Mouse (Mus musculus) cerebellum, postnatal 4 days (tissue): Measurements from ENCODE around the gene Dock3.

ENCODE experiments used
- DNase-seq, 2 experiments: peaks; one replicate each; pipeline ENCODE4 v3.0.0; 2022; ENCODE audit warnings: low spot score in 2 of 2, mixed read lengths in 1 of 2

Gene Dock3

DNA sequence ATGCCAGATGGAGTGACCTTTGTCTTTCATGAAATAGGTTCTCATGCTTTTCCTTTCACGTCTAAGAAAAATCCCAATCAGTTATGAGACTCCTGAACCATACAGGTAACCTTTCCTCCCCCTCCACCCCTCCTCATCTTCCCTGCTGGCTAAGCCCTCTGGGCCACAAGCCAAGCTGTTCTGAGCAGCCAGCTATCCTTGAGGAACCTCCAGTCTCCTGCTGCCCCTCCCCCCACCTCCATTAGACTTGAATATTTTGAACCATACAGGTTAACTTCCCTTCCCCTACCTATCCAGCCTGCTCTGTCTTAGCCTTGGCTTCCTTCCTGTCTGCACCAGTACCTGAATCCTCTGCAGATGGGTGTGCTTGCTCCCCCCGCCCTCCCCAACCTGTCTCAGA is 204.1 kb downstream of the Dock3 start:
- DNase-seq: peak in 1 of 2 experiments; percentile 15

DNA sequence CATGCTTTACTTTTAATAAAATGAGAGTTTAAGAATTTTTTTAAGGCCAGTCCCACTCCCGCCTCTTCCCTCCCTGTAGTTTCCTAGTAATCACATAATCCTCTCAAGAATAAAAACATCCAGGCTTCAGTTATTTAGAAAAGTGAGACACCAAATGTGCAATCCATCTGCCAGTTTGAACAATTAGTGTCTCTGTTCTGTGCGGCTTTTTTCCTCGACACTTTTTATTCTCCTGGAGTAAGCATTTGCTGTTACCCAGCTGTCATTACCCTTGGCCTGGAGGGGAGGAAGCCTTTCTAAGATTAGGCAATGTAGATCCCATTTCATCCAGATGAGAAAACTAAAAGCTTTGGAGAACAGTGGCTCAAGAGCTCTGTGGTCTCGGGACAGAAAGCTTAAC is 221.9 kb downstream of the Dock3 start:
- no peak for DNase-seq

DNA sequence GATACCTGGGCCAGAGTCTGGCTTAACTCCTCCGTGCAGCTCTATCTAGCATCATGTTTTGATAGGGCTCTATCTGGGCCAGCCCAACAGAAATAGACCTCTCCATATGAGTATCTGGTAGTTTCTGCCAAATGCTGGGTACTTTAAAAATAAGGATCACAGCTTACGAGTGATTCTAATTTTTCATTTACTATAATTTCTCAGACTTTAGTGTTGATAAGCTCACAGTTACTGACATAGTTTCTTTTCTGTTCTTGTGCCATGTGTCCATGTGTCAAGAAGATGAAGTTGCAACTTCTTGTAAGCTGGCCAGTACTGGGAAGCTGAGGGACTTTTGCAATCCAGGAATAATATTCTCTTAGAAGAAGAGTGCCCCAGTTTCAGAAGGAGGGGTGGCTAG is 228.5 kb downstream of the Dock3 start:
- DNase-seq: no peak

DNA sequence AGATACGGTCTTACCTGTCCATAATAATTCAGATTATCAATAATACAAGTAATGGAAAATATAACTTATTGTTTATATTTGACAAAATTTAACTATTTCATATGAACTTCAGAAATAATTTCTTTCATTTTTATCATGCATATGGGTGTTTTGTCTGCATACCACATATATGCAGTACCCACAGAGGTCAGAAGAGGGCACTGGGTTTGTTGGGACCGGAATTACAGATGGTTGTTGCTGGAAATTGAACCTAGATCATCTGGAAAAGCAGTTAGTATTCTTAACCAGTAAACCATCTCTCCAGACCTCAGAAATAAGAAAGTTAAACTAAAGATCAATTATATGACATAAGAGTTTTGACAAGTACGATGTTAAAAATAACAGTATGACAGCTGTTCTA is 261.0 kb downstream of the Dock3 start:
- peak in 1 of 2 experiments; percentile 42 for DNase-seq

DNA sequence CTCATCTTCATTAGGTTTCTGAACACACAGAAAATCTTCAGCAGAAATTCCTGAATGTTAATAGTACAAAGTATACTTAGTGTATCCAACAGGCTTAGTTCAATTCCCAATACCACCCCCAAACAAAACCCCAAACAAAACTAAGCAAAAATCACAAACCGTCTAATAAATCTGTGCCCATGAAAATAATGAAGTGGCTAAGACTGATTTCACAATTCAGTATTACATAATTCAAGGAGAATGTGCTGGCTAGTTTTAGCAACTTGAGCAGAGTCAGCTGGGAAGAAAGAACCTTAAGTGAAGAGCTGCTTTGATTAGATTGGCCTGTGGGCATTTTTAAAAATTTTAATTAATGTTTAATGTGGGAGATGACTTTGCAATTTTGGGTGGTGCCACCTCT is 273.3 kb downstream of the Dock3 start:
- no peak for DNase-seq

DNA sequence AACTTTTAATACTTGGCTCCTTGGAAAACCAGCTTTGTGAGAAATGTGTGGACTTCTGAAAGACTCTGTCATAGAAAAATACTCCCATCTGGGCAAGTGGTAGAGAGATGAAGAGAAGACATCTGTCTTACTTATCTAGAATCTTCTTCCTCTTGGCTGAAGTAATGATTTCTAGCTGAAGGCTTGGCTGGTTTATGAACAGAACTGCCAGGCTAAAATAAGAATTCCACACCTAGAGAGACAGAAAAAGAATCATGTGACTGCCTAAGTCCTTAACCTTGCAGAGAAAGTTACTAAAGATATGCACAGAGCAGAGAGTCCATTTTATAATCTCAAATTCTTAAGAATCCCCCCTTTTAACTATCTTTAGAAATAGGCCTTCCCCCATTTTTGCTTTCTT is 276.2 kb downstream of the Dock3 start:
- no peak for DNase-seq

DNA sequence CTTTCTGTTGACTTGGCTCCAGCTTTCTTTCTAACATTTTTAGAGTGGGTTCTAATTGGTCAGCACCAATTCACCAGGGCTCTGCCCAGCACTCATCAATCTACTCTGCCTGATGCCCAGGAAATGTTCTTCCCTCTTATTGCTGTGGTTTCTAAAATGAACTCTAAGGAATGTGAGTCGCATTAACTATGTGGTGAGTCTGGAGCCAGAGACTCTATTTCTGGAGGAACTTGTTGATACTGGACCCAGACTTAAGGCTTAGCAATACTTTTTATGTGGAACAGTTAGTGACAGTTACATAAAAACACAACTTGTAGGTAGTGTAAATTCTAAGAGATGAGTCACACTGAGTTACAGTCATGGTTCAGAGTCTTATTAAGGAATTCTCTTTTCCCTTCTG is 296.7 kb downstream of the Dock3 start:
- no peak for DNase-seq

DNA sequence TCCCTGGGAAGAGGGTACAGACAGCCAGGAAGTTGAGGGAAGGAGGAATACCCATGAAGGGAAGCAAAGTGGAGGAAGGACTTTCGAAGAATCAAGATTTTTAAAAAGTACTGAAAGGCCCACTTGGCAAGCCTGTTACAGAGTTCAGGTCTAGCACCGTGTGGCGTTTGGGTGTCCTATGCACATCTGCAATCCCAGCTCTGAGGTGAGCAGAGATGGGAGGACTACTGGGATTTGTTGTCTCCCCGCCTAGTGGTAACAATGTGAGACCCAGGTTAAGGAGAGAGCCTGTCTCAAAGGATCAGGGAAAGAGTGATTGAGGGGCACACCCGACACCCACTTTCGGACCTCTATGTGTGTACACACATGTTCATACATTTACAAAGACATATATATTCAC is 316.8 kb downstream of the Dock3 start:
- DNase-seq: no peak

DNA sequence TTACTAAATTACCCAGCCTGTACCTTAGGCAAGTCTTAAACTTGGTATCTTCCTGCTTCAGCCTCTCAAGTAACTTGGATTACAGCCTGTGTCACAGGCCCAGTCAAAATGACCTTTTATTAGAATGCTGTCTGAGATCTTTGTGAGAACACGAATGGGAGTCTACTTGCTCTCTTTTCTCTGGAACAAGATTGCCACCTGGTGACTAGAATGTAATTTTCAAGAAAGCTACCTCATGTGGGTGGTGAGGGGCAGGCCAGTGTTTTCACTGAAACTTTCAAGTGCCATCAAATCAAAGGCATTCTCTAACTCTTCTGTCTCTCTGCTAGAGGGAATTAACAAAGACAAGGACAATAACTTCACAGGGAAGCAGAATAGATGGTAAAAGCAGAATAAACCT is 317.9 kb downstream of the Dock3 start:
- DNase-seq: no peak

DNA sequence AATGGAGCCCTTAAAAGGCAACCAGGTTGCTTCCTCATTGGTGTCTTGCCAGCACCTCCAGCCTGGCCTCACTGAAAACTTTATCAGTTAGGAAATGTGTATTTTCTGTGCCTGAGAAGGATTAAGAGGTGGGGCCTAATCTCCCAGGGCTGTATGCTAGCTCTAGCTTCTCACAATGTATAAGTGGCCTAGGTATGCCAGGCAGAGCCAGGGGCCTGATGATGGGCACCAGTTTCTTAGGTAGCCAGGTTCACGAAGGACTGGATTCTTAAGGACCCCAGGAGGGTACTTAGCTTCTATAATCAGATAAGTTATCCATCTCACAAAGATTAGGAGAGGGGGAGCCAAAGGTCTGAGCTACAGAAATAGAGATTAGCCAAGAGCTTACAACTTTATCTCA is 320.1 kb downstream of the Dock3 start:
- no peak for DNase-seq

DNA sequence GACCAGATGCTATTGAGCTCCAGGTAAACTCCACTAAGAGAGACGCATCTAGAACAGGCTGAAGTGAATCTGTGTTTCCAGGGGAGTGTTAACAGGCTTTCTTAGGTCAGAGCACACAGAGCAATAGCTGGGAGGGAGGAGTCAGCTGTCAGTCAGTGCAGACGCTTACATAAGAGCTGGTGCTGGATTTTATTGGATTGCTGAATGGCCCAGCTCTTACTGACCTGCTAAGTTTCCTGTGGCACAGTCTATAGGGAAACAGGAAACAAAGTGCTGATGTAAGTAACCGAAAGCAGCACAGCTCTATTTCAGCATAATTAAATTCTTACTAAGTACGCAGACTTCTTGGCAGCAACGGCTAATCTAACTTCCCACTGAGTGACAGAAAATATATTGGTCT is 323.0 kb downstream of the Dock3 start:
- no peak for DNase-seq

DNA sequence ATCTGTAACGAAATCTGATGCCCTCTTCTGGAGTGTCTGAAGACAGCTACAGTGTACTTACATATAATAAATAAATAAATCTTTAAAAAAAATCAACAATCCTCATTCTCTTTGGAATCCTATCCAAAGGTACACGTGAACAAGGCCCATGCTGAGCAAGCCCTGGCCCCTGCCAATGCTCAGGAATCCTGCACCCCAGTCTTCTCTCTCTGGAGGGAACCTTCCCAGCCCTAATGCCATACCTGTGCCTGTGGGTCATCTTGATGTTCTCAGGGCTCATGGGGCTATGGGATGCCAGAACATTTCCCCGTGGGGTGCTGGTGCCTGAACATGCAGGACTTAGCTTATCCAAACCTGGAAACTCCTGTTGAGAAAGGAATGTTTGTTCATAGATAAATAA is 323.5 kb downstream of the Dock3 start:
- no peak for DNase-seq

DNA sequence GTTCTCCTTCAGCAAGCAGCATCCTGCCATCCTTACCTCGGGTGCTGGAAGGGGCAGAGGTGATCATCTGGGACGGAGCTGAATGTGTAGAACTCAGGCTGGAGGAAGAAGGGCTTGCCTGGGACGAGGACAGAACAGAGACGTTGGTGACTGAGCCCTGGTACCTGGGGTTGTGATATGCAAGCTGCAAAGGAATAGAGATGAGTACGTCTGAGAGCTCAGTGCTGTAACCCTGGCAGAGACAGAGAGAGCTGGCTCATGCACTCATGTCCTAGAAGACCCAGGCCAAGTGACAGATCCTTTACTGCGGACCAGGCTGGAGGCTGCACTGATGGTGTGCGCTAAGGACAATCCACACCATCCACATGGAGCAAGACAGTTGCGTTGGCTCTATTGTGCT is 325.1 kb downstream of the Dock3 start:
- no peak for DNase-seq

DNA sequence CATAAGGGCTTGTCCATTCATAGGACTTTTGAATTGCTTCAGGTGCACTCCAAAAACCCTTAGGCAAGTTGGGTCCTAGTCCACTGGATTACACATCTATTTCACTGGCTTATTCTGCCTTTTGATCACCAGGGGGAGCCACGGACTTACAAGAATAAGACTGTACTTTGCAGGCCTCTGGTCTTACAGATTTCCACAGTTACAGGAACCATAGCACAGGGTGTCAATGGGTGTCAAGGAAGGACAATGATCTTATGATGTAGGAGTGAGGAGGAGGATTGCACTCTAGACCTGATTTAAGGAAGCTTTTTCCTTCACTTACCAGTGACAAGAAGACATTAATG is 327.9 kb downstream of the Dock3 start:
- no peak for DNase-seq

DNA sequence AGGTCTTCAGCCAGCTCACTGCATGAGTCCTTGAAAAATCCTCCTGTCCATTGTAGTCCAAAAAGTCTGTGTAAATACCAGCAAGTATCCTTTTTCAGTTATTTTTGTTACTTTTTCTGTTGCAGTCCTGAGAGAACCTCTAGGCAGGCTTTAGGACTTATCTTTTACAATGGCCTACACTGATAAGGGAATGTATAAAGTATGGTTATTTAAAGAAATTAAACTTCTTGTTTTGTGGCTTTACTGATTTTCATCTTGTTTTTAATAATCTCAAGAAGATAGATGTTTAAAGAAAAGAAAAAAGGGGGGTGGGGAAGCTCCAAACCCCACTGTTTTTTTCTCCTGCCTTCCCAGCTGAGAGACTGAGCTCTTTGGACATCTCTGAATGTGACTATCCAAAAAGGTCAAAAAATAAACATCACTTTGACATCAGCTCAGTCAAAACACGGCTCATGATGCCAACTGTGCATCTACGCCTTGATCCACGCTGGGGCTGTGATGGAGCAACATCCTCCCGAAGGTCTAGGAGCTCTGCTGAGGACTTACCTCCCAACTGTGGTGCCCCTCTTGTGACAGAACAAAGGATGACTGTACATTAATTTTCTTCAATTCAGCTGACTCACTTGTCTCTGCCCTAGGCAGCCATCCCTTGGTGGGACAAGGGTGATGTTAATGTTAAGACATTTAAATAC is 328.5 kb downstream of the Dock3 start:
- no peak for DNase-seq

DNA sequence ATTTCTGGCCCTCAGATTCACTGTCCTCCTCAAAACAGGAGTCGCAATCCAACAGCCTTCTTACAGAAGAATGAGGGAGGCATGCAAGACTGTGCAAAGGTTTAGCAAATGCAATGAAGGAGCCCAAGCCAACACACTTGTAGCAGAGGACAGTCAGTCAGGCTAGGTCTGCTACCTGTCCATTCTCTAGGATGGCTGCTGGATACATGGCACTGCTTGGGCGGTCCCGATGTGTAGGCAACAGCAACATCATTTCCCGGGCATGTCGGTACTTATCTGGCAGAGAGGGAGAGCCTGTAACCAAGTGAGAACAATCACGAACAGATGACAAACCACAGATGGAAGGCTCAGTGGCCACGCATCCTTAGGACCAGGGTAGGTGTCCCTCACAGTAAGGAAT is 330.1 kb downstream of the Dock3 start:
- DNase-seq: no peak

DNA sequence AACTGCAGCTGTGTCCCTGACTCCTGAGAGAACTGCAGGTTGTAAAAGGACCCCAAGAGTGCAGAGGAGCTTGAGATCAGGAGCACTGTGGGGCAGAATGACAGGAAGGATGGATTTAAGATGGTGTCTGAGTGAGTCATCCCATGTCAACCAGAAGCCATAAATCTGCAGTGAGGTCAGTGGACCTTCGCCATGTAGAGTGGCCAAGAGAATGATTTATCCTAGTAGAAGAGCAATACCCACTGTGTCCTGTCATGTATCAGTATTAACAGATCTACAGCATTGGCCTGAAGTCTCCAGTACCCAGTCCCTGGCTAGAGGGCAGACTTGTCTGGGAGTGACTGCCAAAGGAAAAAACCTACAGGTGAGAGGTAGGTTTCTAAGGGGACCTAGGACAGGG is 332.8 kb downstream of the Dock3 start:
- no peak for DNase-seq

DNA sequence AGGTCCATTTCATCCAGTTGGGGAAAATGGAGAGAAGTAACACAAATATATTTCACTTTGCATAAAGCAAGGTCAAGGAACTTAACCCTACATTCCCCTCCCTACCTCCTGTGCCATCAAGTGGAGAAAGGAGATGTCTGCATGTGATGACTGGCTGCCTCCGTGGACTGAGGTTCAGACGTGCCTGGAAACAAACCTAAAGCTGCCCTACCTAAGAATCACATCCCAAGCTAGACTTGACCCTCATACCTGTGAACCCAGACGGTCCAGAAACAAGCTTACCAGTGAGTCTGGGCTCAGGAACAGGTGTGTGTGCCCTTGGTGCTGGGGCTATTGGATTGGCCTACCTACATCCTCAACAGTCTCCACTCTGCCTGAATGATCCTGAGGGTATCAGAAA is 338.4 kb downstream of the Dock3 start:
- DNase-seq: no peak

DNA sequence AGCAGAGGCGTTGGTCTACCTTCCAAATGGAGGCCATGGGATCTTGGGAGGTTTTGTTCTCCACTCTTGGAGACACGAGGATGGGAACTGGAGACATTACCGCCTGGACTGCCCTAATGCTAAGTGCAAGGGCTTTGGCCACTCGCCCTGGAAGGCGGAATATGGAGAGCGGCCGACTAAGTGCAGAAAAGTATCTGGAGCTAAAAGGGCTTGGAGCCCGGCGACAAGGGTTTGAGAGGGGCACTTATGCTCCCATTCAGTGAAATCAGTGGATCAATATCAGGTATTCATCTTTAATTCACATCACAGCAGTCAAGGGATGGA is 339.2 kb downstream of the Dock3 start:
- no peak for DNase-seq

DNA sequence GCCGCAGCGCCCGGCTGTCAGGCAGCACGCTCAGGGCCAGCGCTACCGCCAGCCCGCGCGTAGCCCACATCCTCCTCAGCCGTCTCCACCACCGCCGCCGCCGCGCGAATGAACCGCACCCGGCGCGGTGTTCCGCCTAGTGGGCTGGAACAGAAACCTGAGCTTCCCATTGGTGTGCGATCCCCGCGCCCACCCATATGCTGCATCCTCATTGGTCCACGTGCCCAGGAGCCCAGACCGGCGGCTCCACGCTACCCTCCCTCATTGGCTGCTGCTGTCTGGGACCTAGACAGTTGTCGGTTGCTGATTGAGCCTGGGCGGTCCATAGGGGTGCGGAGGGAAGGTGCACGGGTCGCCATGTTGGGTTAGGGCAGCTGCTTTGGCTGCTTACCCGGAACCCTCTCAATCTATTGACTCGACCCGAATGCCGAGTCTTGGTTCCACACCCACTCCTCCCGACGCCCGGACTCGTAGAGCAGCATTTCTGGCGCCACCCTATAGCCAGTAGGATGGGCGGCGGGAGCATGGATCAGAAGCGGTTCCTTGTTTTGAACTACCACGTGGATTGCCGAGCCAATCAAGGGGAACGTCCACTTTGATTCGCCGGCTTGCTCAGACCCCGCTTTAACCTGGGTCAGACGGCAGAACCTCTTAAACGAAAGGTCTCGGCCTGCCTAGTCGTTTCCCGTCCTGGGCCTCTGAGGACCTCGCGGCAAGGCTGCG is 339.7 kb downstream of the Dock3 start, which contains the start of gene Manf:
Manf (minus strand) TSS at position 151 of the 723 bp plus-strand sequence.
- DNase-seq: peak; percentile 85 to 94

DNA sequence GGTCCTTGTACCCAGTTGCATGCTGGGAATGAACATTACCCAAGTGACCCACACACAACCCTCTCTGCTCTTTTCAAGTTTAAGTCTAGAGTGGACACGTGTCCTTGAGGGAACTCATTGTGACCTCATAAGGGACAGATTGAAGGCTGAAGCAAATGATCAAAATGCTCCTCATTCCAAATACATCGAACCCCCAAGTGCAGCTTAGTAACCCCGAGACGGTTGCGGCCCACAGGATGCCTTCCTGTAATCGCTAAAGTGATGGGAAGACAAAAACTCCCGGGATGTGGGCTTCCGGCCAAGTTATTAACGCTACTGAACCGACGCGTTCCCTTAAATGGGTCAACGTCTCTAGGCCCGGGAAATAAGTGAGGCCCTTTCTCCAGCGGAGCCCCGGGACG is 340.4 kb downstream of the Dock3 start:
- DNase-seq: no peak

DNA sequence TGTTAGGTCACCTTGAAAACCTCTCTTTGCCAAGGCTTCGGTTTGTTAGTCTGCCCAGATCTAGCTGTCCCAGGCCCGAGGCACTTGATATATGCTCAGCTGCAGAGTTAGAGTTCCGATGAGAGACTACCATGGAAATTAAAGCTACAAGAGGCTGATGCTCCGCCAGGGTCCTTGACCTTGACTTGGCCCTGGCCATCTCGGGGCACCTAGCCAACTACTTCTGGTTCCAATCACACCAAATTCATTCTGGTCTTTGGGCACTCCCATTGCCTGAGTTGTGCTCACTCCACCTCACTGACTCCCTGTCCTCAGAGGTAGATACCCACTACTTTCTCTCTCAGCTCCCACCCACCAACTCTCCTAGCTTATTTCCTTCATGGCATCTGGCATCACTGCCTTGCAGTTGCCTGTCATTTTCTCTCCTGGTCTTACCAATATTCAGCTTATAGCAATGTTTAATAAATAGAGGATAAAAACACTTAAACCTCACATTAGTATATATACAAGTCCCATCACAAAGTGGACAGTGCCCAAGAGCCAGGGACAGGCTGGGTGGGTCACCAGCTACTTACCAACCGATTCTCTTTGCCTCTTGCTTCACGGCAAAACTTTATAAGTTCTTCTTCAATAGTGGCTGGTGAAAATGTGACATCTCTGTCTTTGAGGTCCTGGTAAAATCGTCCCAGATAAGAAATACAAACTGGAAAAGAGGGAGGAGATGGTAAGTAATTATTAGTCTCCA is 341.0 kb downstream of the Dock3 start:
- no peak for DNase-seq

DNA sequence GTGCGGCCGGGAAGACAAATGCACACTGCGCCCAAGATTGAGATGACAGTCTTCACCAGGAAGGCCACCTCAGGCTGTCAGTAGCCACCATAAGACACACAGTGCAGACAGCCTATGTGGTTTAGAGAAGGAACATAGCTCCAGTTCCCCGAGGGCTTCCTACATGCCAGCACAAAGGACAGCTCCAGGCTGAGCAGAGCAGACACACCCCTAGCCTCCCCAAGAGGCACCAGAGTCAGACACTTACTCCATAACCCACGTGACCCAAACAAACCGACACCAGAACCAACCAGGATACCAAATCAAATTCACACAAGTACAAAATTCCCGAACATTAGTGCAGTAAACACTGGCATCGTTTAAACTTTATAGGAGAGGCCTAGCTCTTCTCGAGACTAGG is 342.4 kb downstream of the Dock3 start:
- DNase-seq: no peak
